Mouse (Mus musculus) adrenal gland, postnatal 4 days (tissue): ENCODE data around the gene Olfr281. TPM values are rescaled to one million over a fixed set of nuclear protein-coding genes. Genes with fewer than 3 reads are reported as not detected.

Source experiments
- DNase-seq, 2 experiments: peaks; one replicate each; pipeline ENCODE4 v3.0.0; 2021 to 2022; ENCODE audit warnings: low spot score in 2 of 2, mixed read lengths in 2 of 2
- total RNA-seq, 2 experiments: library from RNA; stranded (reverse); gene quantifications; 2 replicates each; pipeline ENCODE4 v1.2.3; 2021

The Olfr281 gene
- total RNA-seq, 2 experiments from 2014 or later: not detected

DNA sequence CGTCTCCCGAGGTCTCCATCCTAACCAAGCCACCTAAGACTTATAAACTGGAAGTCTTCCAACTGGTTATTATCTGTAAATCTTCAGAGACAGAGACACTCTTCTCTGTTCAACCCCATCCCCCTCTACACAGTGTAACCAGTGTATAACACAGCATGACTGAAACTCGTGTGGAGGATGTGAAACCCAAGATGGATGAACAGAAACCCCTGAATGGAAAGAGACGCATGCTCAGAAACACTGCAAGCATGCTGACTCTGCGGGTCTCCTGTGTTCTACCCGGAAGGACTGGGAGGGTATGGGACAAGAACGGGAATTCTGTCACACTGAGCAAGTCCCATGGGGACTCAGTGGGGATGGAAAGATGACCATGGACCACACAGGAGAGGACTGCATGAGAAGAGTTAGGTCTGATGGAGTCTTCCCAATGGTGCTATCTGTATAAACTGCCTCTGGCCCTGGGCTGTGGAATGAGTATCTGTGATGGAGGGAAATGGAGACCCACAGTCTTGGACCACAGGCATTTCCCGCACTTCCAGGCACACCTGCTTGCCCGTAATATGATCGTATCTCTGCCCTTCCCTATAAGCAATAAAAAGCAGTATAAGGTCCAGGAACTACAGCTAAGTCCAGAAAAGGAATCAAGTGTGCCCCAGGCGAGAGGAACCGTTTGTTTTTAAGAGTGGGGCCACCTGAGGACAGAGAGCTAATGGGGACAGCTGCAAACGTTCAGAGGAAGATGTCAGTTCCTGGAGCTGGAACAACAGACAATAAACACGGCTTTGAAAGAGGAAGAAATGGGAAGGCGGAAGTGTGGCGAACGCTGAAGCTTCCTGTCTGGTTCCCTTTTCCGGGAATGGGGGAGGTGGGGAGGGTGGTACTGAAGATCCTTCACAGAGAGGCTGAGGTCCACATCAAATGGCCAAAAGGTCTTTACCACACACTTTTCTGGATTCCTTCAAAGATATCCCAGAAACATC is 31.8 kb downstream of the Olfr281 start:
- no peak for DNase-seq

DNA sequence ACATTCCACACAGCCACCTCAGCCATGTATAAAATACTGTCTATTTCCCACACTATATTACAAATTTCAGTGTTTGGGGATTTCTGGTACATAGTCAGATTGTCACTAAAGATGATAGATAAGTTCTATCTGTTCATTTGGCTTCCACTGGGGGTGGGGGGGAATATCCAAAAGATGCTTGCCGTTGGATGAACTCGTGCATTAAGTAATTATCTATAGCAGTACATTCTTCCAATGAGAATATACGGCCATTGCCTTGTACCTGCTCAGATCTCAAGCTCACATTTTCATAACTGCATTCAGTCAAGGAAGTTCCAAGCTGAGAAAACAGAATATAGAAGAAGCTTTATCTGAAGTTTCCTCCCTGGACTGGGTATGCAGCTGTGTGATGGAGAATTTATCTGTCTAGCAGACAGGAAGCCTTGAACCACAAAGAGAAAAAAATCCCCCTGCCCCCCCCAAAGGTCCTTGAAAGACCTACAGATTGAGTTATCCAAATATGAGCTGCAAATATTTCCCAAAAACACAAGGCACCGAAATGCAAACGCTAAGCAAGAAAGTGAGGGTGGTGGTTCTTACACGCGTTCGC is 34.1 kb downstream of the Olfr281 start:
- DNase-seq: no peak

DNA sequence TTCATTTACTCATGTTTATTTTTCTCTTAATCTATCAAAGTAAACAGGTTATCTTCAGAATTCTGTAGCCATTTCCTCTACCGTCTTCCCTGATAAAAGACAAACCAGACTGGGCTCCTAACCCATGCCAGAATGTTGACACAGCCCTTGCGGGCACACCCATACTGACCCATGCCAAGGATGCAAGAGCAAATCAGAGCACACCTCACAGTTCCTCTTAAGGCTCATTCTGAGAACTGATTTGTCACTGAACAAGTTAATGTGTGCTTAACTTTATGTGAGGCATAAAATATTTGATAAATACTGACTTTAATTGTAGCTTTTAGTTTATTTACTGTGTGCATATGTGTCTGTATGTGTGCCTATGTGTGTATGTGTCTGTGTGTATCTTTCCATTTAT is 38.9 kb downstream of the Olfr281 start:
- no peak for DNase-seq

DNA sequence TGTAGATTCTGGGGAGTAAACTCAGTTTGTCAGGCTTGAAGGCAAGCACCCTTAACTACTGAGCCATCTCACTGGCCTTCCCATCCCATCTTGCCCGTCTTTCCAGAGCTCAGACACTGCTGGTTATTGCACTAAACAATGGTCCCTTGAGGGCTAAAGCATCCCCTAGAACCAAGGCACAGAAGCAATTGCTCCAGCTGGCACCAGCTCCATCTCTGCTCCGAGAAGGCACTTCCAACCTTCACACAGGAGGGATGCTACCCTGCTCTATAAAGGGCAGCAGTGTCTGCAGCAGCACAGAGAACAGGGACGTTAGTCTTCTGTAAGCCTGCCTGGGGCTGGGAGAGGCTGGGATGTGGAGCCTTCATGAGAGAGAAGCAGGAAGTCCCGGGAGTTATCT is 39.7 kb downstream of the Olfr281 start, which contains the start of gene Olfr279:
Gene Olfr279, plus strand, starts transcription at position 301 of the 400 bp plus-strand sequence.
- DNase-seq: no peak

DNA sequence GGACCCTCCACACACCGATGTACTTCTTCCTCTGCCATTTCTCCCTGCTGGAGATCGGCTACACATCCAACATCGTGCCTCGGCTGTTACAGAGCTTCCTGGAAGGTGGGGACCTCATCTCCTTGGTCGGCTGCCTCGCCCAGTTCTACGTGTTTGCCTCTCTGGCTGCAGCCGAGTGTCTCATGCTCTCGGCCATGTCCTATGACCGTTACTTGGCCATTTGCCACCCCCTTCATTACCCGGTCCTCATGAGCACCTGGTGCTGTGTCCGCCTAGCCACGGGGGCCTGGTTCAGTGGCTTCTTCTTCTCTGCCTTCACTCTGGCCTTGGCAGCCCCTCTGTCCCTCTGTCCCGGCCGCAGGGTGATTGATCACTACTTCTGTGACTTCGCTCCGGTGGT is 45.2 kb downstream of the Olfr281 start:
- DNase-seq: no peak

DNA sequence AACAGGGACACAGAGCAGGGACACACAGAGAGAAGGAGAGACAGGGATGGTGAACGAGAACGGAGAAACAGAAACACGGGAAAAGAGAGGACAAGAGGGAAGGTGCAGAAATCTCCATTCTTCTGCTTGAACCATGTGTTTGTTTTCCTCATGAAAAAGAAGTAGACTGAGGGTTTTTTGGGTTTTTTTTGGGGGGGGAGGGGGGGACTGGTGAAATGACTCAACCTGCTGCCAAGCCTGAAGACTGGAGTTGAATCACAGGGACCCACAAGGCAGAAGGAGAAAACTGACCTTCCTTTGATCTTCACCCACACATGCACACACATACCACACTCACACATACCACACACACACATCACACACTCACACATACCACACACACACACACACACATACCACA is 50.9 kb downstream of the Olfr281 start:
- DNase-seq: no peak

DNA sequence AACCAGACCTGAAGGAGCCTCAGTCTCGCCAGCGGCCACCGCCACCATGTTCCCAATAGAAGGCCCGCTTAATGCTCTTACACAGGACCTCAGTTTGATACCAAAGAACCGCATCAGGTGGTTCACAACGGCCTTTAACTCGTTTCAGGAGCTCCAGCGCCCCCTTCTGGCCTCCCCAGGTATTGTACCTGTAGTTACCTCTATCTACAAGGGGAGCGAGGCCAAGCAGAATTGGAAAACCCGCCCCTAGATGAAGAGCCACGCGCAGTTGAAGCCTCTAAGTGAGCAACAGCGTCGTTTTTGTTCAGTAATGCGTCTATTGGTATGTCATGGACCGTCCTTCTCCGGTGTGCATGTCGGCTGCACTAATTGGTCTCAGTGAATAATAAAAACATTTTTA is 52.1 kb downstream of the Olfr281 start:
- DNase-seq: peak in 1 of 2 experiments; percentile 34

DNA sequence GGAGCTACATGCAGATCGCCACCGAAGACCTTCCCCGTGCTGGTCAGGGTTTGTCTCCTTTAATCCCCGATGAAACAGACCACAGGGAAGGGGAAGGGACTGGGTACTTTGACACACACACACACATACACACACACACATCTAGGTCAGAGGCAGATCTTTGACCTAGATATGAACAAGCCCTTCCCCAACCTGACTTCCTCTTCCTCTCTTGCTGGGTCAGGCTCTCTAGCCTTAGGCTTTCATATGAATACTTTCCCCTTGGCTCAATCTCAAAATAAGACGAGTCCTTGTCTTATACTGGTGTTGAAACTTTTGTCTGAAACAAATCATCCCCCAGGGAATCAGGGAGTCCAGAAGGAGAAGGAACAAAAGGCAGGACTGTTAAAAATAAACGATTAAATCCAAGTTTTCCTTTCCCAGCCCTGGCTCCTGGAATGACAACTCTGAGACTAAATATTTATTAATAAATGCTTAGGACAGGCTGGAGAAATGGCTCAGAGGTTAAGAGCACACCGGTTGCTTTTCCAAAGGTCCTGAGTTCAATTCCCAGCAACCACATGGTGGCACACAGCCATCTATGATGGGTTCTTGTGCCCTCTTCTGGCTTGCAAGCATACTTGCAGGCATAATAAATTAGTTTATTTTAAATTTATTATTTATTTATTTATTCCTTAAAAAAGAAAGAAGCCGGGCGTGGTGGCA is 54.0 kb downstream of the Olfr281 start:
- DNase-seq: no peak

DNA sequence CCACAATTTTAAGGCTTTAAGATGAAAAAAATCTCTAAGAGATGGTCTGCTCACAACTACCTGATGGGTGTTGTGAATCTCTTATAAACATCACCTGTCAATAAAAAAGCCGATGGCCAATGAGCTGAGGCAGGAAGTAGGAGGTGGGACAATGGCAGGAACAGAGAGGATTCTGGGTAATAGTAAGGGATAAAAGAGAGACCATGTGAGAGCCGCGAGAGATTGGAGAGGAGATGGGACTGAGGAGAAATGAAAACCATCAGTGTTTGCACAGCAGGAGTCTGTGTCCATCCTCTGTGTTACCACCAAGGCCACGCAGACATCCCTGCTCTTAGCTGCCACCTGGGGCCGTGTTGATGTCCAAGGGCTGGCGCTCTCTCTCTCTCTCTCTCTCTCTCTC is 54.9 kb downstream of the Olfr281 start:
- no peak for DNase-seq

DNA sequence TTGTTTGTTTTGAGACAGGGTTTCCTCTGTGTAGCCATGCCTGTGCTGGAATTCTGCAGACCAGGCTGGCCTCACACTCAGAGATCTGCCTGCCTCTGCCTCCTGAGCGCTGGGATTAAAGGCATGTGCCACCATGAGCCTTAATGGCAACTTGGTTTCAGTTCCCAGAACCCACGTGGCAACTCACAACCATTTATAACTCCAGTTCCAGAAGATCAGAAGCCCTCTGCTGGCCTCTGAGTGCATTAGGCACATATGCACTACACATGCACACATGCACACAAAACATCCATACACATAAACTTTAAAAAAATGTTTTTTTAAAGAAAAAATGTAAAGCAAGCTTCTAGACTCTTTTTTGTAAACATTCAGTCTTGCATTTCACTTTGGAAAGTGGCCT is 57.0 kb downstream of the Olfr281 start:
- no peak for DNase-seq

Other genes with a start within 250 kb of the Olfr281 start
- not detected for gene Gm44579, start 231.6 kb upstream of the Olfr281 start, total RNA-seq
- not detected for gene Olfr287, start 231.5 kb upstream of the Olfr281 start, total RNA-seq
- gene Olfr286, start 218.1 kb upstream of the Olfr281 start, total RNA-seq: not detected
- gene H1fnt, start 195.3 kb upstream of the Olfr281 start, total RNA-seq: not detected
- gene Zfp641, start 156.4 kb upstream of the Olfr281 start, total RNA-seq: 1 to 10 TPM; 8.4 to 8.8 TPM
- gene Olfr285, start 135.2 kb upstream of the Olfr281 start, total RNA-seq: not detected
- not detected for gene Olfr284, start 111.6 kb upstream of the Olfr281 start, total RNA-seq
- not detected for gene Olfr283, start 71.6 kb upstream of the Olfr281 start, total RNA-seq
- not detected for gene Olfr282, start 21.4 kb upstream of the Olfr281 start, total RNA-seq
- gene OR5BS1P, start 17.3 kb downstream of the Olfr281 start, total RNA-seq: not detected
- not detected for gene Lalba, start 30.1 kb downstream of the Olfr281 start, total RNA-seq
- not detected for gene Olfr279, start 39.8 kb downstream of the Olfr281 start, total RNA-seq
- 10 to 100 TPM; 85.3 to 94.8 TPM for gene Kansl2, start 81.7 kb downstream of the Olfr281 start, total RNA-seq
- gene Ccnt1, start 118.3 kb downstream of the Olfr281 start, total RNA-seq: 10 to 100 TPM; 52.8 to 65.1 TPM
- under 1 TPM in 1 of 2 experiments, not detected in 1; 0.62 TPM for gene 4930415O20Rik, start 118.4 kb downstream of the Olfr281 start, total RNA-seq
- 10 to 100 TPM; 78.0 to 83.3 TPM for gene Adcy6, start 157.5 kb downstream of the Olfr281 start, total RNA-seq
- 10 to 100 TPM; 28.6 to 34.5 TPM for gene Cacnb3, start 178.3 kb downstream of the Olfr281 start, total RNA-seq
- gene Ddx23, start 210.3 kb downstream of the Olfr281 start, total RNA-seq: 10 to 100 TPM; 76.4 to 85.9 TPM
- 1 to 10 TPM; 1.1 to 1.9 TPM for gene Rnd1, start 224.9 kb downstream of the Olfr281 start, total RNA-seq